Mouse (Mus musculus) thymus, adult 2 months (tissue): Measurements from ENCODE around the gene Zfyve9.

Source experiments
- CTCF ChIP-seq: fragments of 200-500 bp; IDR thresholded peaks from 2 replicates; pipeline ENCODE4 v1.5.1; 2012; ENCODE audit warnings: mild to moderate bottlenecking, control low read depth, low read length, moderate library complexity, borderline replicate concordance; ENCODE audit not compliant: control insufficient read depth, poor library complexity, insufficient read depth; ENCODE audit errors: extremely low read depth
- POLR2A ChIP-seq: fragments of 200-500 bp; IDR thresholded peaks from 2 replicates; pipeline ENCODE4 v1.6.1; 2012; ENCODE audit warnings: mild to moderate bottlenecking, low read length, control low read depth, moderate library complexity; ENCODE audit not compliant: control insufficient read depth, poor library complexity, insufficient read depth; ENCODE audit errors: extremely low read depth

GRCm38 (mm10) chr4:108782421-108783085 is 2.0 kb upstream of the Zfyve9 start:
- TF ChIP-seq CTCF (no peak), POLR2A (no peak)
